Mouse (Mus musculus) thymus, adult 2 months (tissue): ENCODE data around the gene Rhot1. TPM values are rescaled to one million over a fixed set of nuclear protein-coding genes. Genes with fewer than 3 reads are reported as not detected.

ENCODE experiments used
- DNase-seq: peaks from one replicate; pipeline ENCODE4 v3.0.0; 2021
- H3K27ac ChIP-seq: fragments of 200-500 bp; 2 replicates; pipeline ENCODE4 v1.5.1; 2012; ENCODE audit warnings: low read length, control low read depth; ENCODE audit not compliant: control insufficient read depth, insufficient read depth
- H3K27me3 ChIP-seq: fragments of 200-500 bp; 2 replicates; pipeline ENCODE4 v1.6.1; 2012; ENCODE audit warnings: mild to moderate bottlenecking, low read length, moderate library complexity, mixed read lengths; ENCODE audit not compliant: control insufficient read depth, insufficient read depth
- H3K36me3 ChIP-seq: fragments of 200-500 bp; 2 replicates; pipeline ENCODE4 v1.6.1; 2012; ENCODE audit warnings: mild to moderate bottlenecking, low read length, moderate library complexity; ENCODE audit not compliant: control insufficient read depth, insufficient read depth
- H3K4me1 ChIP-seq: fragments of 200-500 bp; replicated peaks from 2 replicates; pipeline ENCODE4 v1.6.1; 2012; ENCODE audit warnings: low read length; ENCODE audit not compliant: control insufficient read depth, insufficient read depth
- H3K4me3 ChIP-seq: fragments of 200-500 bp; 2 replicates; pipeline ENCODE4 v1.5.1; 2012; ENCODE audit warnings: mild to moderate bottlenecking, low read length, control low read depth, moderate library complexity; ENCODE audit not compliant: control insufficient read depth, insufficient read depth
- CTCF ChIP-seq: fragments of 200-500 bp; IDR thresholded peaks from 2 replicates; pipeline ENCODE4 v1.5.1; 2012; ENCODE audit warnings: mild to moderate bottlenecking, control low read depth, low read length, moderate library complexity, borderline replicate concordance; ENCODE audit not compliant: control insufficient read depth, poor library complexity, insufficient read depth; ENCODE audit errors: extremely low read depth
- POLR2A ChIP-seq: fragments of 200-500 bp; IDR thresholded peaks from 2 replicates; pipeline ENCODE4 v1.6.1; 2012; ENCODE audit warnings: mild to moderate bottlenecking, low read length, control low read depth, moderate library complexity; ENCODE audit not compliant: control insufficient read depth, poor library complexity, insufficient read depth; ENCODE audit errors: extremely low read depth
- WGBS: fragments of 180-500 bp; shearing (Covaris S2); methylation state at CpG from one replicate; pipeline ENCODE4 v1.1.7; 2018; 5-methylcytosine and 5-hydroxymethylcytosine counted together
- polyA plus RNA-seq: library from polyadenylated mRNA; depleted of rRNA; stranded (reverse); fragments of >200 nt; gene quantifications from 2 replicates; pipeline ENCODE4 v1.2.3, GENCODE M21; 2012

Rhot1 gene
- polyA plus RNA-seq, 1 experiment: 13.7 TPM

DNA sequence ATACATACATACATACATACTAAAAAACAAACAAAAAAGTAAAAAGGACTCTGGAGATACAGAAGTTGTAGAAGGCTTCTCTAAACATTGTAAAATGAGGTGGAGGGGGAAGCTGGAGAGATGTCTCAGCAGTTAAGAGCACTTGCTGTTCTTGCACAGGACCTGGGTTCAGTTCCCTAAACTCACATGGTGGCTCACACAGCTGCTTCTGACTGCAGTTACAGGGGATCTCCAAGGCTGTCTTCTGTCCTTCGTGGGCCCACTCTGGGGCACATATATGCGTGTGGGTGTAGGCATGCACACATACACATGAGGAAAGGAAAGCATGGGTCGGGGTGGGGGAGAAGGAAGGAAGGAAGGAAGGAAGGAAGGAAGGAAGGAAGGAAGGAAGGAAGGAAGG, 39.2 kb upstream of the Rhot1 start:
- H3K27me3 ChIP-seq: no peaks in the 10 kb centered on the region
- WGBS: 73% methylated on average over 3 of the region's 3 CpGs
- no peak overlapping the region for H3K27ac ChIP-seq
- H3K4me1 ChIP-seq: no peaks in the 10 kb centered on the region
- no peak for DNase-seq
- no peaks in the 10 kb centered on the region for H3K36me3 ChIP-seq
- H3K4me3 ChIP-seq: no peak overlapping the region
- TF ChIP-seq POLR2A (no peak), CTCF (no peak)

DNA sequence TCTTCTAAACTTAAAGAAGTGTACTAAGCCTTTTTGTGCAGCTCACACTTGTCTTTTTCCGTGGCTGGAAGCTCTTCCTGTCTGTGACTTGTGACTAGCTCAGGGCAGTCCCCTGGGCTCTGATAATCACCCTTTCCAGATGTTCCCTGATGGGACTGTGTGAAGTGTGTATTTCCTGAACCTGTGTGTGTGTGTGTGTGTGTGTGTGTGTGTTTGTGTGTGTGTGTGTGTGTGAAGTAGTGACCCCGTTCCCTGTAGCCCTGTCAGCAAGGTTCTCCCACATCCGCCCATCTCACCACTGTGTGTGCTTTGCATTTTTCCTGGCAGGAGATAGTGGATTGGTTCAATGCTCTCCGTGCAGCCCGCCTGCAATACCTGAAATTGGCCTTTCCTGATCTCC, 38.5 kb upstream of the Rhot1 start:
- TF ChIP-seq POLR2A (no peak), CTCF (no peak)
- Histone ChIP-seq H3K27ac (no peak overlapping the region), H3K36me3 (no peaks in the 10 kb centered on the region), H3K4me3 (no peak overlapping the region), H3K4me1 (no peaks in the 10 kb centered on the region), H3K27me3 (no peaks in the 10 kb centered on the region)
- WGBS: 81% methylated on average over 5 of the region's 5 CpGs
- DNase-seq: no peak

GRCm38 (mm10) chr11:80171884-80172283, 36.9 kb upstream of the Rhot1 start:
- TF ChIP-seq POLR2A: no peak
- no peak for TF ChIP-seq CTCF
- 85% methylated on average over 4 of the region's 4 CpGs for WGBS
- Histone ChIP-seq H3K27me3 (no peaks in the 10 kb centered on the region), H3K4me1 (no peaks in the 10 kb centered on the region), H3K36me3 (no peaks in the 10 kb centered on the region), H3K27ac (no peak overlapping the region), H3K4me3 (no peak overlapping the region)
- no peak for DNase-seq

DNA sequence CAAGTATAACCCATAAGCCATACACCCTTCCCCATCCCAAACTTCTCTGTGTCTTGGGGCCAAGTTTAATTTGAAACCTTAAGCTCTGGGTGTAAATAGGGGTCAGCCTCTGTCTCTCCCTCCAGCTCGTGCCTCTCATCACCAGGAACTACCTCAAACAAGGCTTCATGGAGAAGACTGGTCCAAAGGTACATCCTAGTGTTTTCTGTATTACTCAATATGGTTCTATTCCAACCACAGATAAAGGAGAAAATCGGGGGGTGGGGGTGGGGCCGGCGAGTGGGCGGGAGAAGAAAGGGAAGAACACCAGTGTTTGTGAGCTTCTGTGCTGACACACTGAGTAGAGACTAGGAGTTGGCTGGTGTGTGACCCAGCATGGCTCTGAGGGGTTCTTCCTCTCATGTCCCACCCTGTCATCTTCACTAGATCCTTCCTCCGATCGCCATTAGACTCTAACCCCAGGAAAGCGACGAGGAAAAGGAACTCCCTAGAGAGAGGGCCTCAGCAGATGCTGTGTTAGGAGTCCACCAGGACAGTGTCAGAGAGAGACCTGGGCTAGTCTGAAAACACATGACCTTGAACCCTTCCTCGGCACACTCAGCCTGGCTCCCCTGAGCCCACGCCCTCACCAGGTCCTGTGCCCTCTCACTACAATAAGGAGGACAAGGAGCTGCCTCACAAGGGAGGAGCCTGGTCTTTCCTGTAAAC, 34.7 kb upstream of the Rhot1 start:
- no peak for TF ChIP-seq POLR2A
- TF ChIP-seq CTCF: no peak
- 88% methylated on average over 11 of the region's 11 CpGs for WGBS
- no peaks in the 10 kb centered on the region for H3K36me3 ChIP-seq
- no peak overlapping the region for H3K4me3 ChIP-seq
- H3K27me3 ChIP-seq: no peaks in the 10 kb centered on the region
- H3K4me1 ChIP-seq: peaks cover 4% of the 10 kb centered on the region; the same call in 1 of the 2 replicates
- no peak for DNase-seq
- no peak overlapping the region for H3K27ac ChIP-seq

- Histone ChIP-seq H3K27ac (no peak overlapping the region), H3K36me3 (no peaks in the 10 kb centered on the region), H3K4me3 (no peak overlapping the region), H3K27me3 (no peaks in the 10 kb centered on the region), H3K4me1 (peaks cover 4% of the 10 kb centered on the region; the same call in 1 of the 2 replicates)
- DNase-seq: no peak
- 71% methylated on average over 11 of the region's 11 CpGs for WGBS
- TF ChIP-seq POLR2A (no peak), CTCF (no peak)
These were observed 31.6 kb upstream of the Rhot1 start for GRCm38 (mm10) chr11:80176911-80177895.

DNA sequence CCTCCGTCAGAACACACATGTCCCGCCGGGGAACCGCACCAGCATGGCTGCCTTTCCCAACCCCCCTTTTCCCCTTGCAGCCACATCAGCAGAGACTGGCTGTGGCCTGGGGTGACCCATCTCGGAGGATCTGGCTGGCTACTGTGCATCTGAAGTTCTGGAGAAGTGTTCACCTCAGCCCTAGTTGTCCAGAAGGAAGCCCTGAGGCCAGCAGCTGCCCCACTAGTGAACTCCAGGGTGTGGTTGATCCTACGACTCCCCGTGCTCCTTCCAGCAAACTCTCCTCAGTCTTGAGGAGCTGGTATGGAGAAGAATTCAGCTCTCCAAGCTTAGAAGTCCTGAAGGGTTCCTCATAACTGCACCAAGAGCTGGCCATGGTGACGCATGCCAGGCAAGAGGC, 30.5 kb upstream of the Rhot1 start:
- H3K27me3 ChIP-seq: no peaks in the 10 kb centered on the region
- H3K36me3 ChIP-seq: no peaks in the 10 kb centered on the region
- DNase-seq: no peak
- no peak overlapping the region for H3K27ac ChIP-seq
- no peak overlapping the region for H3K4me3 ChIP-seq
- TF ChIP-seq POLR2A (no peak), CTCF (no peak)
- WGBS: 91% methylated on average over 8 of the region's 8 CpGs
- peaks cover 4% of the 10 kb centered on the region; the same call in 1 of the 2 replicates for H3K4me1 ChIP-seq
